Mouse (Mus musculus): ENCODE measurements at regions not wholly inside any gene's neighbourhood (a gene's known extent, or its start where the extent isn't known, plus 50 kb on each side); places are given as distances from the start of the nearest gene placed in this dataset.

DNA sequence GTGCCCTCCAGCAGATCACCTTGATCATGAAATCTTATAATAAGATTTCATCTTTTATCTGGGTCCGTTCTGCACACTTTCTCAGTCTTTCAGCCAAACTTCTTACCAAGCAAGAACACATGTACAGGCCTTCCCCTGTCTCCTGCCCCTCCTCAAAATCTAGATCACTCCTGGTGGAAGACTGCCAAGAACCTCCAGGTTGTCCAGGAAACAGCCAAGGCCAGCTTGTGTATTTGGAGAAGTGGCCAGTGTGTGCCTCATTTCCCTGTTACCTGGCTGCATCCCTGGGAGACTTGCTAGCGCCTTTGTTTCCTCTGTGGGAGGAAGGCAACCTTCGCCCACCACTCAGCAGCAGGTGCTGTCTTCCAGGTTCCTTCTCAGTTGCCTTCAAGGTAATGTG is 58.5 kb upstream of the Igsf9b start:
- TF ChIP-seq EP300 (IDR thresholded peaks at IDR 0.05; ENCODE audit: low read length), result no peak
- no peak for TF ChIP-seq POLR2A (IDR thresholded peaks at IDR 0.05; ENCODE audit: low read depth, low read length)
- TF ChIP-seq CTCF (conservative IDR thresholded peaks at IDR 0.05 in 1 of 2, IDR thresholded peaks at IDR 0.05 in 1 of 2; ENCODE audit: low read depth in 2 of 2, low read length in 2 of 2), result no peak
- no peak for TF ChIP-seq USF1 (IDR thresholded peaks at IDR 0.05; ENCODE audit: low read depth, low read length)
- no peak for TF ChIP-seq MAFK (IDR thresholded peaks at IDR 0.05; ENCODE audit: insufficient replicate concordance, low read length)
- TF ChIP-seq SIN3A (IDR thresholded peaks at IDR 0.05; ENCODE audit: low read length), result no peak
- TF ChIP-seq POLR2AphosphoS2 (IDR thresholded peaks at IDR 0.05; ENCODE audit: low read depth, low read length), result no peak
- TF ChIP-seq ZNF384 (IDR thresholded peaks at IDR 0.05; ENCODE audit: low read depth, low read length), result no peak
- no peak for TF ChIP-seq MXI1 (IDR thresholded peaks at IDR 0.05; ENCODE audit: low read depth, low read length)
- TF ChIP-seq NELFE (IDR thresholded peaks at IDR 0.05; ENCODE audit: low read depth, low read length), result no peak
- no peak for TF ChIP-seq NRF1 (IDR thresholded peaks at IDR 0.05; ENCODE audit: low read depth, low read length)
- no peak for TF ChIP-seq BHLHE40 (IDR thresholded peaks at IDR 0.05; ENCODE audit: low read depth, low read length)
- no peak for TF ChIP-seq ETS1 (conservative IDR thresholded peaks at IDR 0.05; ENCODE audit: low read depth, low read length)
- TF ChIP-seq ZKSCAN1 (IDR thresholded peaks at IDR 0.05; ENCODE audit: borderline replicate concordance, low read depth, low read length), result no peak
